Mouse (Mus musculus): Measurements from ENCODE around the gene Krtap4-6.

DNA sequence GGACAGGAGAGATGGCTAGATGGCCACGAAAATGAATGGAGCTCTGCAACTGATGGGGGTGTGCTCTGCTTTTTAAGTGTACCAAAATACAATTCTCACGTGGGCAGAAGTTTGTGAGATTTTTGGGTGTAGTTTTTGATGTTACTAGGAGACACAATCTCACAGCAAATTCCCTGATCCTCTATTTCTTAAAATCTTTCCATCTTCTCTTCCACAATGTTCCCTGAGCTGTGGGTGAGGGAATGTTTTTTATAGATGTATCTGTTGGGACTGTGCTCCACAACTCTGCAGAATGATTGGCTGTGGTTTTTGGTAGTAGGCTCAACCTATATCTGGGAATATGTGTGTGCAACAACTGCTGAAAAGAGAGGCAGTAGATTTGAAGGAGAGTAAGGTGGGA, 32.5 kb downstream of the Krtap4-6 start:
- TF ChIP-seq CTCF (IDR thresholded peaks at IDR 0.05; ENCODE audit: control insufficient read depth, insufficient read depth, insufficient replicate concordance, low read depth, low read length) (no peak), POLR2A (IDR thresholded peaks at IDR 0.05; ENCODE audit: control insufficient read depth, low read depth, low read length) (no peak)
